Mouse (Mus musculus) embryonic fibroblast, embryonic 13.5 days (primary cell): Measurements from ENCODE around the gene Ccdc126.

Experiments
- CTCF ChIP-seq: IDR thresholded peaks from 2 replicates; pipeline ENCODE4 v1.5.1; 2011; ENCODE audit warnings: mild to moderate bottlenecking, control low read depth, low read length, moderate library complexity, borderline replicate concordance; ENCODE audit not compliant: insufficient read depth
- POLR2A ChIP-seq: IDR thresholded peaks from 2 replicates; pipeline ENCODE4 v1.6.1; 2011; ENCODE audit warnings: low read depth, mild to moderate bottlenecking, control low read depth, low read length, moderate library complexity

GRCm38 (mm10) chr6:49322986-49323385 lies 3.9 kb downstream of the Ccdc126 start:
- TF ChIP-seq POLR2A (no peak), CTCF (no peak)
